Mouse (Mus musculus) neural tube, embryonic 12.5 days (tissue): ENCODE data around the gene Ulk1. TPM values are rescaled to one million over a fixed set of nuclear protein-coding genes. Genes with fewer than 3 reads are reported as not detected.

Source experiments
- polyA plus RNA-seq: library from polyadenylated mRNA; unstranded; fragments of >200 nt; fragmentation: Nextera tagmentation; extraction: Ambion mirVana; gene quantifications from 2 replicates; pipeline ENCODE4 v1.2.1, GENCODE M21; 2016

Ulk1 gene
- polyA plus RNA-seq, 1 experiment from 2014 or later: 37.2 TPM

Other genes with a start within 250 kb of the Ulk1 start
- gene Noc4l, start 156.7 kb downstream of the Ulk1 start, polyA plus RNA-seq: 49.2 and 50.4 TPM in 2 replicates
- 32.1 and 33.9 TPM in 2 replicates for gene Ddx51, start 156.6 kb downstream of the Ulk1 start, polyA plus RNA-seq
- gene Ep400, start 39.4 kb downstream of the Ulk1 start, polyA plus RNA-seq: 53.1 and 57.2 TPM in 2 replicates
- gene Pus1, start 29.4 kb downstream of the Ulk1 start, polyA plus RNA-seq: 25.0 and 26.5 TPM in 2 replicates
- 17.0 and 20.4 TPM in 2 replicates for gene Hscb, start 29.7 kb upstream of the Ulk1 start, polyA plus RNA-seq
- 18.4 and 20.9 TPM in 2 replicates for gene Chek2, start 29.9 kb upstream of the Ulk1 start, polyA plus RNA-seq
- gene Ttc28, start 69.7 kb upstream of the Ulk1 start, polyA plus RNA-seq: 21.8 and 25.6 TPM in 2 replicates